Mouse (Mus musculus) kidney, postnatal 25 days (tissue): ENCODE data around the gene Iqub.

Experiments
- DNase-seq, 2 experiments: peaks; one replicate each; pipeline ENCODE4 v3.0.0; 2021; ENCODE audit warnings: mixed read lengths in 2 of 2

Iqub gene

GRCm38 (mm10) chr6:24470135-24470534 lies 44.7 kb downstream of the Iqub start:
- no peak for DNase-seq

DNA sequence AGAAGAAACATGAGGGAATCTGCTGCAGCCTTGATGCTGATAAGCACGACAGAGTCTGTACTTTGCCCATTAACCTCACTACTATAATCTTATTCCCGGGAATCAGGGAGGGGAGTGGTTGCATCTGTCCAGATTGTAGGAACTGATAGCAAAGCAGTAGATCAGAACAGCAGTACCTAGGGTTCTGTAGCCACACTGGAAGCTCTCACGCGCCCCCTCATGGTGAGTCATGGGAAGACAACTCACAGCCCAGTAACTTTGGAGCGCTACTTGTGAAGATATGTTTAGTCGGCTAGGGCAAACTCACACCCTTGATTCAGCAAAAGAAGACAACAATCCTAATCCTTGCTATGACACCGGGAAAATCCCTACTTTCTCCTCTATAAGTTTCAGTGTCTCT lies 58.8 kb downstream of the Iqub start:
- DNase-seq = peak; percentile 70 to 79

DNA sequence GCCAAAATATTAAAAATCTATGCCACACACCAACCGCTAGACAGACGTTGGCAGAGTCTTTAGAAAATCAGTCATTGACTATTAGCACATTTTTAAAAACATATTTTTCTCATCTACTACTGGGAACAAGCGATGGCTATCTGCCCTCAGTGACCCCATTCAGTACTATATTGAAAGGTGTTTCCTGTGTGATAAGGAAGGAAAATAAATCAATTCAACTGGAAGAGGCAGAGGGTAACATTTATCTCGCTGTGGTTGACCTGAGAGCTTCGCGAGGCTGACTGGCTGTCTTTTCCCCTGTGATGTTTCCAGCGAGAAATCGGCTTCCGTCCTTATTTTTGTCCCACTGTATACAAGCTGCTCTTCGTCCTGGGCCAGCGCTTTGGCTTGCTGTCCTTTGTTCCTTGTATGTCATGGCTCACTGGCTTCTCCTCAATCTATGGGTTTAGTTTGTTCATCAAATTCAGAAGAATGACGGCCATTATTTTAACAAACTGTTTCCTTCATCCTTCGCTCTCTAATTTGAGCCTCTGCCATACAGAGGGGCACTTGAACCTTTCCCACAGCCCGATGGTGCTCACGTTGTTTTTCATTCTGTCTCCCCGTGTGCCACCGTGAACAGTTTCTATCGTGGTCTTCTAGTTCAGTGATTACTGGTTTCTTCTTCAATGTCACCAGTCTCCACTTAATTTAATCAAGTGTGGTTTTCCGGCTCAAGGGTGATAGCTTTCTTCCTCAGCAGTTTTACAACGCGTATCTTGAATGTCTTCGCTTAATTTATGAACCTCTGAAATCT lies 63.6 kb downstream of the Iqub start:
- DNase-seq = no peak

DNA sequence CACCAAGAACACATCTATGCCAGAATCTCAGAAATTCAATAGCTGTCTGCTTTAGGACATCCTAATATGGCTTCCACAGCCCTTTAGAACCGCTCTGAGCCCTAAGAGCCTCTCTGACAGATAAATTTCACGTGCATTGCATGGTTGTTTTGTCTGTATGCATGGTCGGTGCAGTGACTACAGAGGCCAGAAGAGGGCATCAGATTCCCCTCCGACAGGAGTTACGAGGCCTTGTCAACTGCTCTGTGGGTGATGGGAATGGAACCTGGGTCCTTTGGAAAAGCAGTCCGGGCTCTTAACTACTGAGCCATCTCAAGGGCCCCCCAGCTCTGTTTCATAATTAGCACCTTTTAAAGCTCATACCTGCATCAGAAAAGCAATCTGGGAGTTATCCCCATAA lies 64.6 kb downstream of the Iqub start:
- DNase-seq = no peak

DNA sequence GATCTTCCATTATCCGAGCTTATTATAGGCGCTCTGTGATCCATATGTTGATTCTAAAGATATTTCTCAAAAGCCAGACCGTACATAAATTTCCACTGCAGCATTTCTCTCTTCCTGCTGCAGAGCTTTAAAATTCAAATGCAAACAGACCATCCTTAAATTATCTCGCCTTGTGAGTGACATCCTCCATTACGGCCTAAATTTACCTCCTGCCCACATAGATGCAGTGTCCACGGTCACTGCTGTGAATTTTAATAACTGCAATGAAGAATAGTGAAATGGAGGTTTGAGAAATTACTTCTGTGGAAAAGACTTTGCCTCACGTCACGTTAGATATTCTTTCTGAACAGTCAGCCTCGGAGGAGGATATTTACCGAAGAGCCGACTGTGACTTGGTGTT lies 98.8 kb downstream of the Iqub start:
- no peak for DNase-seq

- no peak for DNase-seq
Measured at GRCm38 (mm10) chr6:24415500-24415899, 99.4 kb downstream of the Iqub start.

GRCm38 (mm10) chr6:24408573-24409427 lies 106.1 kb downstream of the Iqub start:
- DNase-seq = peak in 1 of 2 experiments; percentile 27

DNA sequence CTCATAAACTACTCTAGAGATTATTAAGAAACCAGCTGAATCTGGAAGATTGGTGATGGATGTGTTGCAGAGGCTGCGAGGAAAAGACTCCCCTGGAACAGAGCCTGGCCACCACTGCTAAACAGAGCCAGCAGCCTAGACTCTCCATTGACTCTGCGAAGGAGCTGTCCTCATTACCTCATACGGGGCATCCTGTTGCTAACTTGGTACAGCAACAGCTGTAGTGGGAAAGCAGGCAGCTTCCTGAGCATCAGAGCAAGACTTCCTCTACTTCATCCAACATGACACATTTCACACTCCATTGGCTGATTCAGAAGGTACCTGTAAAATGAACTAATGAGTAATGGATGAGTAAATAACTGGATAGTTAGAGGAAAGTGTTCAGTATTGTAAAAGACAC lies 107.1 kb downstream of the Iqub start:
- no peak for DNase-seq

DNA sequence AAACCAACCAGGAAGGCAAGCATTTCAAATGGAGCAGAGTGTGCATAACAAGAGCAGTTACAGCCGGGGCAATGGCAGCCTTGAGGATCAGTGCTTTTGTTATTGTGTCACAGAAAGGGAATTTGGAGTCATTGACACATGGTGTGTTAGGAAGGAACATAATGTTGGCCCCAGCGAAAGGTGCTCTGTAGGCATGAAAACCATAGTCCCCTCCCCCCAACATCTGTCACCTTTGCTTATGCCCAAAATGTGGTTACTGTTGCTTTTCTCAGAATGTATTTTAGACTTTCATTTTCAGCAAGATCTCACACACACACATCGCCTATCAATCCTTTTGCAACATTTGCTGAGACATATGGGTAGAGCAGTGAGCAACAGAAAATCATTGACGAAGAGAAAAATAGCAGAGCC lies 117.6 kb downstream of the Iqub start:
- no peak for DNase-seq
